Mouse (Mus musculus): ENCODE measurements at regions not wholly inside any gene's neighbourhood (a gene's known extent, or its start where the extent isn't known, plus 50 kb on each side); places are given as distances from the start of the nearest gene placed in this dataset.

DNA sequence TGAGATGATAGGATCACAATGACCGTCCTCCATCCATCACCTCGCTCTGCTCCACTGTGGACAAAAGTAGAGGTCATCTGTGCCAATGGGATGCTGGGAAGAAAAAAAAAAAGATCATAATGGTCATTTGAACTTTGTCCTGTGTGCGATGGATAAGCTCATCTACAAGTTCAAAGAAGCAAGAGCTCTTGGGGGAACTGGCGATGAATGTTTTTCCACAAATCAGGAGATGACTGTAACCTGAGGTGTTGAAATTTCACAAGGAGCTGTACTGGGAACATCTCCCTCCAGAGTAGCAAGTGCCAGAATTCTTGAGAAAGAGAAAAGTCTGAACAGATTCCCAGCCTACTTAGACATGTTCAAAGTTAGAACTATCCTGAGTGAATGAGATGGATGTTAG is 287.0 kb downstream of the Tns3 start:
- no peak for TF ChIP-seq CTCF (IDR thresholded peaks at IDR 0.05)
- Histone ChIP-seq H3K4me3 (no peak overlapping the region), H3K27ac (no peak overlapping the region)
- DNase-seq (ENCODE audit: extremely low spot score in 1 of 2, low spot score in 2 of 2): no peak
- intact Hi-C loops (cut with DNase I): no loop called here

DNA sequence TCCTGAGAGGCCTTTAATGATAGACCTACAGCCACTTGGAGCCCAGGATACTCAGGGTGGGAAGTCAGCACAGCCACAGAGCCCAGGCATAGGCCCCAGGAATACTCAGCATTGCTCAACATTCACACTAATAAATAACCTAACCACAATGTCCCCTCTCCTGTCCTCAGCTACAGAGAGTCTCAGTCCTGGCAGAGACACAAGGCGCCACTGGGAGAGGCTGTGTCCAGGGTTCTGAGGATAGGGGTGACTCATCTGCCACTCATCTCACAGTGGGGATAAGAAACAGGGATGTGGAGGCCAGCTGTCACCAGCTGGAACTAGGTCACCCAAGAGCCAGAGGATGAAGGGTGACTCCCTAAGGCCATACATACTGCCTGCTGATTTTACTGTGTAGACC is 298.8 kb downstream of the Tns3 start:
- Histone ChIP-seq H3K27ac (no peak overlapping the region), H3K4me3 (no peak overlapping the region)
- intact Hi-C loops (cut with DNase I): no loop called here
- no peak for TF ChIP-seq CTCF (IDR thresholded peaks at IDR 0.05)
- no peak for DNase-seq (ENCODE audit: extremely low spot score in 1 of 2, low spot score in 2 of 2)

DNA sequence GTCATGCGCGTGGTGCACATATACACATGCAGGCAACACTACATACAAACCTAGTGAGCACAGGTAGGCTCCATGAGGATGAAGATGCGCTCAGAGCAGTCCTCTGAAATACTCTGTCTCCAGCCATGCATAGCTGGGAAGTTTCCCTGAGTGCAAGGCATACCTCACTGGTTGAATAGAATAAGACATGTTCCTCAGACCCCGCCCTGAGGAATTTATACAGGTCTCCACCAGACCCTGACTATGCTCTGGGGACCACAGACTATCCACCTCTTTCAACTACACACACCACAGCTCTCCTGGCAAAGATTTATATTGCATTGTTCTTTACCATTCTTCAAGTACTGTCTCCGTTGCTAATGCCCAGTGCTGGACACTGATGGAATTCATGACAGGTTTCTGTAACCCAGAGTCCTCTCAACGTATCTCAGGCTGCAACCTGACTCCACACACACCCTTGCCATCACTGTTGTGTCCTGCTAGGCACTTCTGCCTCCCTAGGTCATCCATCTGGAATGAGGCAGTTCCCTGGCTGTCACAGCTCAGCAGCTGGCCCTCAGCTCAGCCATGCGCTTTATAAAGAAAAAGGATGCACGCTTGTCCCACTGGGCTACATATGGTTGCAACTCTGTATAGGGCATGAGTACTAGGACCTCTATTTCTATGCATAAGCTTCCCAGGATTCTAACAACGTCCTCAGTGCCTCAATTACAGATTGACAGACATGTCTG is 299.5 kb downstream of the Tns3 start:
- Histone ChIP-seq H3K4me3 (no peak overlapping the region), H3K27ac (no peak overlapping the region)
- intact Hi-C loops (cut with DNase I): no loop called here
- DNase-seq (ENCODE audit: extremely low spot score in 1 of 2, low spot score in 2 of 2): no peak
- no peak for TF ChIP-seq CTCF (IDR thresholded peaks at IDR 0.05)

DNA sequence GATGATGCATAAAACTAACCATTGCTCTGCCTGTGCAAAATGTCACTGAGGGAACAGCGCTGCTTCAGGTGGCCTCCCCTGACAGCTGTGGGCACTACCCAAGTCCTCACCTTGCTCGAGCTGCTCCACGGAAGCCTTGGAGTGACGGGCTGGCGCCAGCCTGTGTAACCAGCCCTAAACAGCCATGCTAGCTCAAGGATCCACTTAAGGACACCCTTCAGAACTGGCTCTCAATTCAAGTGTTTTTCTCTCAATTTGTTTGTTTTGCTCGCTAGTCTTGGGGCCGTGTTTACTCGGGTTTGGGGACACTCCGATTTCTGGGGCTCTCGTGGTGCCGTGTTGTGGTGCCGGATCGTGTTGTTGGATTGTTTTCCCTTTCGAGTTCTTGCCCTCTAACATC is 319.4 kb downstream of the Tns3 start:
- no peak for TF ChIP-seq CTCF (IDR thresholded peaks at IDR 0.05)
- H3K27ac ChIP-seq: no peak overlapping the region
- intact Hi-C loops (cut with DNase I): no loop called here
- no peak overlapping the region for H3K4me3 ChIP-seq
- DNase-seq (ENCODE audit: extremely low spot score in 1 of 2, low spot score in 2 of 2): no peak

DNA sequence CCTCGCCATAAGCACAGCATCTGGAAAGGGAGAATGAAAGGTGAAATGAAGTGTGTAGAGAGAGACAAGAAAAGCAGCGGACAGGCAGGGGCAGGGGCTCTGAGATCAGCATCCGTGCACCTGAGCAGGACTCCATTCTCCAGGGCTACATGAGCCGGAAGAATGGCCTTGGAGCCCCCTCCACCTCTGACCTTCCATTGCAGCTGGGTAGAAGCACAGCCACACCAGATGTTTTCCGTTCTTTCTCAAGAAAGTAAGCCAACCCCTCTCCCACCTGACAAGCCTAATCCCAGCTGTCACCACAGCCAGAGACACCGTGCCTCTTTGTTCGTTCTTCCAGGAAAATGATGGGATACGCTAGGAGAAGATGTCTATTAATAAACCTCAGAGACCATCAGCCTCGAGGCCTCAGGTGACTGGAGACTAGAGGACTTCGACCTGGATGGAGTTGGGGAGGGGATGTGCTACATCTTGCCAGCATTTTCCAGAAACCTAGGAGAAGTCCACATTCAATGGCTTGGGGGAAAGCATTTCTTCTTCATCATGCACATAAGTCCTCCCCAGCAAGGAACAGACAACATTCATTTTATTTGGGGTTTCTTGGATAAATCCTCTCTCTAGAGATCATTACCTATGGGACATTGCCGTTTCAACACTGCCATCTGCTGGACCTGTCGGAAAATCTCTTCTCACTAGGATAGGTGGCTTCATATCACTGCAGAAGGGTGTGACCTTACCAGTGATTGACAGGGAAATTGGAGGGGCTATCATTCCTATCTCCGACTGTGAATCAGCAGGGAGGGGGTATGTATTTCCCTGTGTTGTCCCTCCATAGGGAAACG is 361.8 kb downstream of the Tns3 start:
- intact Hi-C loops (cut with DNase I): loop anchor here (1.0 to 2.0 kb wide), 3 partner anchors 102 to 1092 kb away; no protein-coding TSS in a partner anchor
- Histone ChIP-seq H3K4me3 (no peak overlapping the region), H3K27ac (no peak overlapping the region)
- peak; percentile 44 to 55 for DNase-seq (ENCODE audit: extremely low spot score in 1 of 2, low spot score in 2 of 2)
- TF ChIP-seq CTCF (IDR thresholded peaks at IDR 0.05): peak; percentile 75

DNA sequence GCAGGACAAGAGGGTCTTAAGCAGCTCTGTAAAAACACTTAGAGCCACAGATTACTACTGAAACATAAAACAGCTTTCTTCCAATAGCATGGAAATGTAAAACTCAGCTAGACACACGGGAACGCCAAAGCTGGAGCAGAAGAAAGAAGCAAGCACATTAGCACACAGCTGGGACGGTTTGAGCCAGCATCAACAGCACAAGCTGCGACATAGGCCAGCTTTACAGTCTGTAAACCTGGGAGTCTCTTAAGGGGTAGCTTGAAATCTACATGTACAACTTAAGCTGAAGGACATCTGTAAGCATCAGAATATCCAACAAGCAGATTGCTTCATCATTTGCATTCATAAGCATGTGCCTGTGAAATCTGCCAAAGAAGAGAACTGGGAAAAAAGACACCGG is 366.9 kb downstream of the Tns3 start:
- TF ChIP-seq CTCF (IDR thresholded peaks at IDR 0.05): no peak
- no peak for DNase-seq (ENCODE audit: extremely low spot score in 1 of 2, low spot score in 2 of 2)
- intact Hi-C loops (cut with DNase I): no loop called here
- Histone ChIP-seq H3K4me3 (no peak overlapping the region), H3K27ac (no peak overlapping the region)

DNA sequence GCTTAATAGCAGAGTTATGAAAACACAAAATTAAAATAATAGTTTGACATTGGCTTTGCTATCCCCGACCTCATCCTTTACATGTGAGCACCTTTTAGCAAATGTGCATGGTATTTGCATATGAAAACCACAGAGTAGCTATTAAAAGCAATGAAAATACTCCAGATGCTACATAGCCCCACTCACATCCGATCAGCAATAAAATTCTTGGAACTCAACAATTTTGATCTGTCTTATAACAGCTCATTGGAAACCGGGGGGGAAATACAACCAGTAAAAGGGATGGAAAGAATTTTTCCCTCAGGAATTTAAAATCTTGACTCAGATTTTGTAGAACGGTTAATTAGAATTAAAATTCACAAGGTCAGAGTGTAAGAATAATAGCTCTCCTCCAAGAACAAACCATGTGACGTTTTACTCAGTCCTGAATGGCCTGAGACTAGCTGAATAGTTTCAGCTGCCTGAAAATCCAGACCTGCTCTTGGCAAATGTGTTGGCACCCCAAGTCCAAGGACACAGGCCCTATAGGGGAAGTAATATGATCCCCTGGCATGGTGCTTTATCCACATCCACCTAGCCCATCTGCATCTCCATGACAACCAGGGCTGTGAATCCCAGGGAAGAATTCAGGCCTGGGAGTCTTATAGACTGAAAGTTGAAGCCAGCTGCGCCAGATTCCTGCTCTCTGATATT is 370.9 kb downstream of the Tns3 start:
- intact Hi-C loops (cut with DNase I): no loop called here
- no peak for DNase-seq (ENCODE audit: extremely low spot score in 1 of 2, low spot score in 2 of 2)
- Histone ChIP-seq H3K4me3 (no peak overlapping the region), H3K27ac (no peak overlapping the region)
- TF ChIP-seq CTCF (IDR thresholded peaks at IDR 0.05): no peak

DNA sequence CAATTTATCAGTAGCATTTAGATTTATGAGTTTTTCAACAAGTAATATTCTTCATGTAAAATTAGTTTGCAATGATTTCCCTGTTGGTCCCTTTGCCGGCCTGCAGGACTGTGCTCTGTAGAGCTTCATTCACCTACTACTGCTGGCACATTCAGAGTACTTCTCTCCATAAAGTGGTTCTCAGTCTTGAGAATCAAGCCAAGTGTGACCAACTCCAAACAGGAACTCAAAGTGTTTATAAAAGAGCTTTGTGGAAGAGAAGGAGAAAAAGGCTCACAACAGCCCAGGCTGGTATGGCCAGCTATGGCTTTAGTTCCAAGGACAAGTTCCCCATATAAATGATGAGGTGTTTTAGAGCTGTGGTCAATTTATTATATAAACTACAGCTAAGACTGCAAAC is 379.1 kb downstream of the Tns3 start:
- DNase-seq (ENCODE audit: extremely low spot score in 1 of 2, low spot score in 2 of 2): no peak
- intact Hi-C loops (cut with DNase I): no loop called here
- no peak overlapping the region for H3K27ac ChIP-seq
- TF ChIP-seq CTCF (IDR thresholded peaks at IDR 0.05): no peak
- H3K4me3 ChIP-seq: no peak overlapping the region

DNA sequence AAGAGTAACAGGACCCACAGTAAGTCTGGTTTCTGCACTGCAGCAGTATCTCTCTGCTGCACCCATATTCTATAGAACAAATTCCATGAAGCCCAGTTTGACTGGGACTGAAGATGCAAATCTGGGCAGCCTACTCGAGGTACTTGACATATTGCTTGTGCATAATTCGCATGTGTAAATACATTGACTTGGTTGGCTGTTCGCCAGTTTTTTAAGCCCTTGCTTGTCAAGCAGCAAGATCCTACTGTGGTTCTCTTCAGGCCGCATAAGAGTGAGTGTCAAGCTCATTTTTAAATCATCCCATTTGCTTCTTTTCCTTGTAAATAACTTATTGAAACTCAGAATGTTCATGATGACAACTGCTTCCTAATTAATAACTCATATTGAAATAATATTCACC is 389.1 kb downstream of the Tns3 start:
- no peak overlapping the region for H3K4me3 ChIP-seq
- DNase-seq (ENCODE audit: extremely low spot score in 1 of 2, low spot score in 2 of 2): no peak
- no peak overlapping the region for H3K27ac ChIP-seq
- intact Hi-C loops (cut with DNase I): no loop called here
- TF ChIP-seq CTCF (IDR thresholded peaks at IDR 0.05): no peak

DNA sequence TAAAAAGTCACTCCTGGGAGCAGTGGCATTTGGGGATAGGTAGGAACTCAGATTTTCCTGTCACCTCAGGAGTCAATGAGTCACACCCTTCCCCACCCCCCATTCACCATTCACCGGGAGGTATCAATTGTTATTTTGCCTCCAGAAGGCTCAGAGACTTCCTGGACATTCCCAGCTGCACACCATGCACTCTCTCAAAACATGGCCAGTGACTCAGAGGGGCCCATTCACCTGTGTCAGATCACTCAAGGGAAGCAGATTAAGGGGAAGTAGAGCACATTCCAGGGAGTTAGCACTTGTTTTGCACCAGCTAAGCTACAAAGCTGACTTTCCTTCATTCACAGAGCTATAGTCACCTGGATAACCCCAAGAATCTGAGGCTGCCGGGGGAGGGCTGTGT is 395.2 kb downstream of the Tns3 start:
- Histone ChIP-seq H3K4me3 (no peak overlapping the region), H3K27ac (no peak overlapping the region)
- intact Hi-C loops (cut with DNase I): no loop called here
- DNase-seq (ENCODE audit: extremely low spot score in 1 of 2, low spot score in 2 of 2): no peak
- TF ChIP-seq CTCF (IDR thresholded peaks at IDR 0.05): no peak

DNA sequence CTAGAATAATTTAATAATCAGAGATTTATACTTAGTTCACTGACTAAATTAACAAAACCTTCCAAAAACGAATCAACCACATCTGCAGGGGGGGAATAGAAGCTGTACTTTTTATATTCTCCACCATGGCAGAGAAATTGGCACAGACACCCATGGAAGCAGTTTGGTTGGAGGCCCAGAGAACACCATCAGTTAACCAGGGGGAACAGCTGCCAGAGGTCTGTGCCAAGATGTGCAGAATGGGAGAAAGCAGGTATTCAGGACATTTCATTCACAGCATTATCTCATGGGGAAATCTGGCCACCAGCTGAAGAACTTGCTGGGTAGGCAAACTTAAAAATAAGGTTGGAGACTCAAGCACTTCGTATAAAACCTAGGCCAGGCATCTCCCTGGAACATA is 410.3 kb downstream of the Tns3 start:
- peak in 1 of 2 experiments; percentile 15 for DNase-seq (ENCODE audit: extremely low spot score in 1 of 2, low spot score in 2 of 2)
- intact Hi-C loops (cut with DNase I): no loop called here
- Histone ChIP-seq H3K4me3 (no peak overlapping the region), H3K27ac (no peak overlapping the region)
- TF ChIP-seq CTCF (IDR thresholded peaks at IDR 0.05): no peak

DNA sequence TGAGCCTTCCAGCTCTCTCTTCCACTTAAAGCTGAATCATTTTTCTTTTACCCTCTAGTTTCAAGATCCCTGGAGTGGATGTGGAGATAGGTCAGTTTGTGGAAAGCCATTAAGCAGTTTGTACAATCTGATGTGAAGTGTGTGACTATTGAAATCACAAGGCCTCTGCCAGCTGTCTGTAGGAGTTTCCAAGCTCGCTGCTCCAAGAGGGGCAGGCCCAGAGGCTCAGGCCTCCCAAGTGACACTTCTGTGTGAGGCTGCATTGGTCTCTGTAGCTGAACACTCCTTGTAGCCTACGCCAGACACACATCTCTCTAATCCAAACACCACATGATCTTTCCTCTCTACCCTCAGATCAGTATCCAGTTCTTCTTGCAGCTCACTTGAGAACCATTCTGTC is 413.0 kb downstream of the Tns3 start:
- no peak for TF ChIP-seq CTCF (IDR thresholded peaks at IDR 0.05)
- intact Hi-C loops (cut with DNase I): no loop called here
- Histone ChIP-seq H3K4me3 (no peak overlapping the region), H3K27ac (no peak overlapping the region)
- DNase-seq (ENCODE audit: extremely low spot score in 1 of 2, low spot score in 2 of 2): no peak

All from left cerebral cortex, adult 2 months (tissue).